Mouse (Mus musculus) Patski (cell line): Measurements from ENCODE around the gene Pcbd1. TPM values are rescaled to one million over a fixed set of nuclear protein-coding genes. Genes with fewer than 3 reads are reported as not detected.
"Not testable (repeated sequence)": the region's sequence is repeated elsewhere in the genome, so short reads cannot be mapped to it uniquely, and the experiment has no call there.

Experiments
- ATAC-seq: fragments of 100-300 bp; one replicate; pipeline ENCODE4 v1.8.0; 2021
- CTCF ChIA-PET: fragments of 350-600 bp; sonication (Branson Sonifier 250); formaldehyde crosslinking; loops from one replicate; lab custom pipeline; 2022; ENCODE audit warnings: inconsistent platforms; lab: Charles Lee
- POLR2A ChIA-PET: fragments of 350-600 bp; sonication (Branson Sonifier 250); formaldehyde crosslinking; loops from one replicate; lab custom pipeline; 2022; ENCODE audit warnings: antibody characterized with exemption, inconsistent platforms; lab: Charles Lee
- DNase-seq: peaks from one replicate; pipeline ENCODE4 v3.0.0-alpha.2; 2011; ENCODE audit warnings: low read depth, low spot score
- H3K27me3 ChIP-seq: fragments of 371-371 bp; one replicate; pipeline ENCODE4 v1.5.1; 2021
- CTCF ChIP-seq: fragments of 100-300 bp; IDR thresholded peaks from one replicate; pipeline ENCODE4 v1.5.1; 2021
- in situ Hi-C: fragments of 300-500 bp; cut with MboI; formaldehyde crosslinking; loops from 3 replicates; pipeline ENCODE4 v1.11.1; 2018; ENCODE audit warnings: low pct_unique_long_range_greater_than_20kb, mixed read lengths
- polyA plus RNA-seq: library from polyadenylated mRNA; unstranded; gene quantifications from one replicate; pipeline ENCODE4 v1.2.3, GENCODE M21; 2021

Gene Pcbd1
- polyA plus RNA-seq, 1 experiment from 2014 or later = 211 TPM

DNA sequence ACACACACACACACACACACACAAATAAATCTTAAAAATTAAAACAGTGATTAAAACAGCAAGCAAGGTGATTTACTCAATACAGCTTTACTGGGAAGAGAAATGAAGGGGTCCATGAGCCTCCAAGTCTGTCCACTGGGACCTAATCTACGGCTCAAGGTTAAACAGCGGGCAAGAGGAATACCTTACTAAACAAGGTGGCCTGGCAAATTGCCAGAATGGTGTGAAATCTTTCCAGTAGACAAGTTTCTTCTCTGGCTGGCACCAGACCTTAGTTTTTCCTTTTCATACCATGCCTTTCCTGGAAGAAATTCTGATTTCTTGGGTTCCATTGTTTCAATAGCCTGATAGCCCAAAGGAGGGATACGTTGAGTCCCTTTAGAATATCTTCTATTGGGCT is 663 bp upstream of the Pcbd1 start:
- no peak for DNase-seq
- ChIA-PET CTCF (interaction anchor here (1.1 kb wide), 1 partner anchor 16 kb away, joined by 3 read pairs; no protein-coding TSS in a partner anchor), POLR2A (no interaction called here)
- in situ Hi-C loops = no loop called here
- no peaks in the 10 kb centered on the region for H3K27me3 ChIP-seq
- no peak for ATAC-seq
- no peak for TF ChIP-seq CTCF

DNA sequence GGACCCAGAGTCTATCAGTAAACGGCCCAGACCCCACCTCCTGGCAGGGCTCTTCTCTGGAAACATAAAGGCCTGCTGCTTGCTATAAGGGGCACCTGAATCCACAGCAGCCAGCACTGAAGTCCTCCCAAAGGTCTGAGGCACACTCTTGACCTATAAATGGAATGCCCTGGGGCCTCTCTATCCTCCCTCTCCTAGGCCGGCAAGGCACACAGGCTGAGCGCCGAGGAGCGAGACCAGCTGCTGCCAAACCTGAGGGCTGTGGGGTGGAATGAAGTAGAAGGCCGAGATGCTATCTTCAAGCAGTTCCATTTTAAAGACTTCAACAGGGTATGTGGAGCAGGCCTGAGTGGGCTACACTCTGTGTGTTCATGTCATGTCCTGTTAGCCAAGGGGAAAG is 2.7 kb downstream of the Pcbd1 start:
- ChIA-PET POLR2A (no interaction called here), CTCF (no interaction called here)
- in situ Hi-C loops = no loop called here

DNA sequence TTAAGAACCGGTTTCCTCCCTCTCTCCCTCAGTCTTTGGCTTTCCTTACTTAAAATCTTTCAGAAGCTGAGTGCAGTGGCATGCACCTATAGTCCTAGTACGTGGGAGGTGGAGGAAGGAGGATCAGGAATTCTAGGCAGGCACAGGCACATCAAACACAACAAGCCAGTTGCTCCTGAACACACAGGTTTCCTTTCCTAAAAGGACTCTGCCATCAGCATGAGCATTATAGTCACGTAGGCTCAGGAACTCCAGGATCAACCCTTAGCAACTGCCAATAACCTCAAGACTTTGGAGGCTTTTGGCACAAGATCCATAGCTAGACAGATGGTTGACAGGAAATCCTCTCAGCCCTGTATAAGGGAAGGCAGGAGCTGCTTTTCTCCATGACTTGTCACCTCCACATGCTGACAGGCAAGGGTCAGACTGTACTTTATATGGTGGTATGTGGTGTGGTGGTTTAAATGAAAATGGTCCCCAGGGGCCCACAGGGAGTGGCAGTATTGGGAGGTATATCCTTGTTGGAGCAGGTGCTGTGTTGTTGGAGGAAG is 14.5 kb downstream of the Pcbd1 start:
- ChIA-PET CTCF (interaction anchor here (0.6 to 2.0 kb wide), 2 partner anchors 9 to 39 kb away, joined by 4 to 7 read pairs; no protein-coding TSS in a partner anchor), POLR2A (no interaction called here)
- no peak for DNase-seq
- no peak for TF ChIP-seq CTCF
- in situ Hi-C loops = no loop called here
- no peak for ATAC-seq
- no peaks in the 10 kb centered on the region for H3K27me3 ChIP-seq

More for the DNA sequence above, 2.7 kb downstream of the Pcbd1 start:
- DNase-seq = no peak
- no peak for TF ChIP-seq CTCF
- no peaks in the 10 kb centered on the region for H3K27me3 ChIP-seq
- ATAC-seq = no peak

DNA sequence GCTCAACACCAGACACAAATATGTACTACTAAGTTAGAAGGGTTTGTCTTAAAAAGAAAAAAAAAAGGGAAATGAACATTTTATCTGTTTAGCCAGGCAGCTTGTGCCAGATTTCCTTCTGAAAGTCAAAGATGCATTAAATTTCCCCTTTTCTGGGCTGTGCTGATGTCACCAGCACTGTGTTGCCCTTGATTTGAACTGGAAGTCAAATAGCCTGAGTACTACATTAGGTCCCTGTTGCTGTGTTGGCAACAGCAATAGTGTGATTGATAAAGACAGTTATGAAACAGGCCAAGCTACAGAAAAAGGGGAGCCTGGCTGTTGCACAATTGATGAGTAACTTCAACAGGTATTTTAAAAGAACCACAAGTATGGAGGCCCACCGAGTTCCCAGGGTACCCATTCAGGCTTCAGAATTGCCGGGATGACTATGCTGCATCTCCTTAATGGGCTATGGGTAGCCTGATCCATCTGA is 25.2 kb downstream of the Pcbd1 start:
- in situ Hi-C loops = no loop called here
- DNase-seq (peak; percentile 56), ATAC-seq (peak; percentile 76)
- no peak for TF ChIP-seq CTCF
- CTCF ChIA-PET = interaction anchor here (1.0 to 1.1 kb wide), 2 partner anchors 13 to 16 kb away, joined by 4 to 5 read pairs; no protein-coding TSS in a partner anchor
- no peaks in the 10 kb centered on the region for H3K27me3 ChIP-seq
- POLR2A ChIA-PET = no interaction called here

GRCm38 (mm10) chr10:61121732-61122131 is 32.6 kb downstream of the Pcbd1 start:
- ATAC-seq, in situ Hi-C loops, POLR2A ChIA-PET, H3K27me3 ChIP-seq, DNase-seq: not testable (repeated sequence)
- CTCF ChIA-PET = interaction anchor here (1.1 to 1.4 kb wide), 2 partner anchors 9 to 21 kb away, joined by 4 read pairs; no protein-coding TSS in a partner anchor

GRCm38 (mm10) chr10:61123276-61123913 is 34.3 kb downstream of the Pcbd1 start:
- in situ Hi-C loops = no loop called here
- DNase-seq (no peak), ATAC-seq (no peak)
- no peaks in the 10 kb centered on the region for H3K27me3 ChIP-seq
- TF ChIP-seq CTCF = no peak
- ChIA-PET POLR2A (no interaction called here), CTCF (no interaction called here)

GRCm38 (mm10) chr10:61124462-61124861 is 35.3 kb downstream of the Pcbd1 start:
- ATAC-seq (no peak), DNase-seq (no peak)
- in situ Hi-C loops = no loop called here
- ChIA-PET CTCF (no interaction called here), POLR2A (no interaction called here)
- no peaks in the 10 kb centered on the region for H3K27me3 ChIP-seq
- TF ChIP-seq CTCF = no peak

- no peaks in the 10 kb centered on the region for H3K27me3 ChIP-seq
- no peak for ATAC-seq
- no peak for DNase-seq
- in situ Hi-C loops = no loop called here
- no peak for TF ChIP-seq CTCF
- CTCF ChIA-PET = interaction anchor here (1.5 kb wide), 1 partner anchor 14 kb away, joined by 4 read pairs; no protein-coding TSS in a partner anchor
- POLR2A ChIA-PET = interaction anchor here (0.5 kb wide), 1 partner anchor 38 kb away, joined by 4 read pairs; no protein-coding TSS in a partner anchor
Measured at GRCm38 (mm10) chr10:61128701-61129365, 39.7 kb downstream of the Pcbd1 start.

DNA sequence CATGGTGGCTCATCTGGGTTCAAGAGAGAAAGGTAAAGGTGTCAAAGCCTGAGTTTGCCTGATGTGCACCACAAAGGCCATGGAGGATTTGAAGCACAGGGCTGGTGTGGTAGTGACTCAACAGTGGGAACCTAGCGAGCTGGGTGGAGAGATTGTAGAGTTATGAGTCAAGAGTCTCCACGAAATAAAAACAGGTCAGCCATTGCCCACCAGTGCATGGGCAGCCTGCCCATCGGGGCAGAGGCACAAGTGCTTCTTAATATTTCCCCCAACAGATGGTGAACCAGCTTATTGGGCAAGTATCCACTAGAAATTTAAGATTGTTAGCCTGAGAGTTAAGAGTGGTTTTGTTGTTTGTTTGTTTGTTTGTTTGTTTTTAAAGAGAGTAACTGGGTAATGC is 41.8 kb downstream of the Pcbd1 start:
- ChIA-PET POLR2A (no interaction called here), CTCF (interaction anchor here (1.4 to 2.1 kb wide), 3 partner anchors 9 to 17 kb away, joined by 4 to 8 read pairs (median 5); no protein-coding TSS in a partner anchor)
- in situ Hi-C loops = no loop called here
- TF ChIP-seq CTCF = no peak
- DNase-seq = peak; percentile 68
- H3K27me3 ChIP-seq = no peaks in the 10 kb centered on the region
- peak; percentile 51 for ATAC-seq

DNA sequence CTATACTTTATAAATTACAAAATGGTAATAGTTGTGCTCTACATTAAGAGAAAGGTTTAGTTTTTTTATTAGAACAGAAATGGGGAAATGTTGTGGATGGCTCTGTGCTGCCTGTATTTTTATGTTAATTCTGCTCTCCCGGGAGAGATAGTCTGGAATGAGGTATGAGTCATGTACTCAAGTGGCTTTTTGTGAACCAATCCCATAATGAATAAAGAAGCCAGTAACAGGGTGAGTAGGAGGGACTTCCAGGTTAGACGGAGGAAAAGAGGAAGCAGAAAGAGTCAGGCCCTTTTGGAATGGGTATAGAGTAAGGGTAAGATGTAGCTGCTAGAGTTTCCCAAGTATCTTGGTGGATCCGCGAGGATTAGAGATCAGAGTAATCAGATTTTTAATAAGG is 44.9 kb downstream of the Pcbd1 start:
- no peak for DNase-seq
- TF ChIP-seq CTCF = no peak
- H3K27me3 ChIP-seq = no peaks in the 10 kb centered on the region

More for the DNA sequence above, 44.9 kb downstream of the Pcbd1 start:
- POLR2A ChIA-PET = interaction anchor here (0.9 kb wide), 1 partner anchor 9 kb away, joined by 3 read pairs; no protein-coding TSS in a partner anchor
- in situ Hi-C loops = no loop called here
- ATAC-seq = peak; percentile 12
- CTCF ChIA-PET = no interaction called here
